Mouse (Mus musculus) WW6 (cell line): ENCODE measurements at regions not wholly inside any gene's neighbourhood (a gene's known extent, or its start where the extent isn't known, plus 50 kb on each side); places are given as distances from the start of the nearest gene placed in this dataset.
A peak's percentile ranks its signal among the peaks of the same experiment; 100 is the strongest.

ENCODE experiments used
- DNase-seq: peaks from one replicate; pipeline ENCODE4 v3.0.0-alpha.2; 2013; ENCODE audit warnings: low read depth, low spot score

GRCm38 (mm10) chr13:59393231-59393938, 191.6 kb downstream of the Agtpbp1 start:
- no peak for DNase-seq

GRCm38 (mm10) chr13:59392828-59393227, 192.2 kb downstream of the Agtpbp1 start:
- DNase-seq: no peak

GRCm38 (mm10) chr13:59387627-59388325, 197.3 kb downstream of the Agtpbp1 start:
- no peak for DNase-seq

- DNase-seq: no peak
Observed at GRCm38 (mm10) chr13:59386935-59387540, 198.0 kb downstream of the Agtpbp1 start.

DNA sequence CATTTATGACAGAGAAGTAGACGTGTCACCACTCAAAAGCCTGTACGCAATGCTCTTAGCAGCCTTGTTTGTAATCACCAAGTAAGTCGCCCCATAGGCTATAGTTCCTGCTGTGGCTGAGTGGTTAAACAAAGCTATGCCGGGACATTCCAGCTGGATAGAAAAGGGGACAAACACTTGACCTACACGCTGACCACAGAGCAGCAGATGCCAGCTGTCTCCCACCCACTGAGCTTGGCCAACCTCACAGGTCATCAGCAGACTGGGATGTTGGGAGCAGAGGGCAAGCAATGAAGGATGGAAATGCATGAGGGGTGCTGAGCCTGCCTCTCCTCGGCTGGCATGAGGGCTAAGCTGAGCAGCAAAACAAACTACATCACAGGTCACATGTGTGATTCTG, 199.2 kb downstream of the Agtpbp1 start:
- no peak for DNase-seq

DNA sequence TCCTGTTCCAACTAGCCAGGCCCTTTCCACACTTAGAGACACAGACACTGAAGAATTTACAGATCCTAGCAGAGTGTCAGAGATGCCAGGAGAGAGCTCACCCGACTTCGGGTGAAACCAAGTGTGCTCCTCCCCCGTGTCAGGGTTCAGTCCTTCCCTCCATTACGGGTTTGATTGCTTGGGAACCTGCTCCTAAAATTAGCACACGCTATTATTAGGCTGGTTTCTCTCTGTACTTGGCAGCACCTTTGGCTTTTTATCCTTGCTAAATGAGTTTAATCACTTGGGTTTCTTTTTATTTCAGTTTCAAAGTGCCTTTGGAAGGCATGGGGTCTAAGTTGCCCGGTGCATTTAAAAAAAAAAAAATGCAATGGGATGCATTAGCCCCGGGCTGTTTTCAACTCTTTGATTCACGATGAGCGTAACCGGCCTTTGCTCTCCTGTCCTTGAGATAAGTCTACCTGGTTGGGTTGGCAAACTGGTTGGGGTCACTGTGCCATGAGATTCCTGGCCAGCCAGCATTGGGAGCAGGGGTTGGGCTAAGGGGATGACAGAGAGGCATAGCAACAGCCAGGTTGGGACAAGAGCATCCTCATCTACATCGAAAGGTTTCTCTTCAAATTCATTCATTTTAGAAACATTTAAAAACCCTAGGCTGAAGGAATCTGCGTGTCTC, 214.7 kb downstream of the Agtpbp1 start:
- no peak for DNase-seq

DNA sequence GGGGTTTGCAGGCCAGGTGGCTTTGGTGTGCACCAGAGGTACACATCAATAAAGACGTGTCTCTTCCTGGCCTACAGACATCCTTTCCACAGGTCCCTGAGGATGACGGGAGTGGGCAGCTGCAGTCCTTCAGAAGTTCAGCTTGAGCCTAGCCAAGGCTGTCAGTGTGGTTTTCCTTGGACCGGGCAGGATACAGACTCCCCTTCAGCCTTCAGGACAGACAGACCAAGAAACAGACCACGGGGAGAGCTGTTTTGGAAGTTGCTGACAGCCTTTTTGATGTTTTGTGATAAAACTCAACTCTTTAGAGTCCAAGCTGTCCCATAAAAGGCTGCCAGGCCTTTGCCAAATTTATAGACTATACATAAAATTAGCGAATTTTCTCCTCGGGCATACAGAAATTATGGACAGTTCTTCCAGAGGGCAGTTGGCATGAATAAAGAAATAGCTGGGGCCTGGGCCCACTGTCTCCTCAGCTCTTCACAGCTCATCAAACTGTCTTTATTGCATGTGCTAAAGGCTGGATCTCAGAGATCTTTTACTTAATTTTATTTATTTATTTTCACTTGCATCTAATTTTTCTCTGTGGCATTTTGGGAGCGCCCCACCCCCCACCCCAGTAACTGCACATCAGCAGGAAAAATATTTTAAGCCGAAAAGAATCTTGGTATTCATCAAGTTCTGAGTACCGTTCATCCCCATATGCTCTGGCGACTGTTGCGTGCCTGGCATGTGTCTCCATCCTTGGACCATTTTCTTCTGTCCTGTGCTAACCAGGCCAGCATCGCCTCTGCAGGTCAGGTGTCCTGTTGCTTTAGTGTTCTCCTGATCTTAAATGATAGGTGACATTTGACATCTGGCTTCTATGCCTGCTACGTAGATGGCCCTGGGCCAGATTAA, 216.2 kb downstream of the Agtpbp1 start:
- DNase-seq: no peak

GRCm38 (mm10) chr13:59365460-59365859, 219.6 kb downstream of the Agtpbp1 start:
- DNase-seq: peak; percentile 66

DNA sequence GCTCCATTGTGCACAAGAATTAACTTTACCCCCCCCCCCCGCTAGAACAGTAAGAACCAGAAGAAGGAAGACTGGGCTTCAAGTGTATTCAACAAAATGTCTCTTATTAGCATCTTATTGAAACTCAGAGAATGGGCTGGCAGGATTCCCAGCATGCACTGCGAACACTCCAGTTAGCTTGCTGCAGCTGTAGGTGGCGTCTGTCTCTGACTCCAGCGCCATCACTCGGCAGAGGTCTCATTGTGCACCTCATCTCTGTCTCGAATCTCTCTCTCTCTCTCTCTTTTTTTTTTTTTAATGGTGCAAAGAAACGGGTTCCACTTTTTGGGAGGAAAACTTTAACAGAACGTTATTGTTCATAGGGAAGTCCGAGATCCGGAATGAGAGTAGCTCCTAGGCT, 221.6 kb downstream of the Agtpbp1 start:
- DNase-seq: no peak

- DNase-seq: no peak
Observed at GRCm38 (mm10) chr13:59361323-59361722, 223.7 kb downstream of the Agtpbp1 start.

DNA sequence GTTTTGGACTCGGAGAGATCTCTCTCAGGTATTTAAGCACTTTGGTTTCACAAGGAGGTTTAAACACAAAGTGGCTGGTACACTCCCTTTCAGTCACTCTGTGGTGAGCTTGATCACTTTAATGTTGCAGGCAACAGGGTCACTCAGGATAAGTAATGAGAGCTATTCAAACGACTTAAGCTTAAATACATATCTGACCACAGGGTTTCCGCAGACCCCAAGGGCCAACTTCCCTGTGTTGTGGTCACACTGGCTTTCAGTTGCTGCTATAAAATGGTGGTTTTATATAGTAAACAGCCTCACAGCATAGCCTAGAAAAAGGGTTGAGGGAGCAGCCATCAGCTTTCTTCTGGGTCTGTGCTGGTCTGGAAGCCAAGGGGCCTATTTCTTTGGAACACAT, 225.0 kb downstream of the Agtpbp1 start:
- no peak for DNase-seq

DNA sequence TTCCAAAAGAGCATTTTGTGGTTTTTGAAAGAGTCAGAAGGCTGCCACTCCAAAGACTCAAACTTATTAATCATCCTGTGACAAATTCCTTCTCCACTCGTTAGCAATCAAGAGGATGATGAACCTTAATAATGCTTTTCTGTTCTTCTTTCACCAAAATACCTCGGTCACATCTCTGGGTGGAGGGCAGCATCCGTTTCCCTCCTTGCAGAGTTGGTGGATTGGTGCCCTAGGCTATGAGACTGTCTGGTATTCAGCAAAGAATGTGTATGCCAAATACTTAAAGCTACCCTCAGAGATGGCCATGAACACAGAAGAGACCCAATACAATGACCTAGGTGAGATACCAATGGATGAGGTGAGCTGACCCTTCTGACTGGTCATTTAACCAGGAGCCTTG, 226.6 kb downstream of the Agtpbp1 start:
- no peak for DNase-seq

DNA sequence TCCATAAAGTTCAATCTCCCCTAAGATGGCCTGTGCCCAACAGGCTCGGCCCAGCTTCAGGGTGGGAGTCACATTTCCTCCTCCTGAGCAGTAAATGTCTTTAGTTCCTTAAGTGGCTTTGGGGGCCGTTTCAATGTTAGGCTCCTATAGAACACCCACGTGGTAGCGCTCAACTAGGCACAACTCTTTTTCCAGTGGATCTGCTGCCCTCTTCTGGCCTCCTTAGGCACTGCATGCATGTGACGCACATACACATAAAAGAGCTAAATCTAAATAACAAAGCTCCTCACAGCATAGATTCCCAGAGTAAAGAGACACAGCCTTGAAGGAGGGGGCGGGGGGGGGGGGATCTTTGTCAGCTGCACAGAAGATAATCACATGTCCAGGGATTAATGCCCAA, 233.6 kb downstream of the Agtpbp1 start:
- peak; percentile 22 for DNase-seq

GRCm38 (mm10) chr13:59350613-59351150, 234.3 kb downstream of the Agtpbp1 start:
- DNase-seq: no peak

GRCm38 (mm10) chr13:59348510-59348909, 236.5 kb downstream of the Agtpbp1 start:
- DNase-seq: no peak

GRCm38 (mm10) chr13:59341871-59342270, 243.2 kb downstream of the Agtpbp1 start:
- DNase-seq: no peak

DNA sequence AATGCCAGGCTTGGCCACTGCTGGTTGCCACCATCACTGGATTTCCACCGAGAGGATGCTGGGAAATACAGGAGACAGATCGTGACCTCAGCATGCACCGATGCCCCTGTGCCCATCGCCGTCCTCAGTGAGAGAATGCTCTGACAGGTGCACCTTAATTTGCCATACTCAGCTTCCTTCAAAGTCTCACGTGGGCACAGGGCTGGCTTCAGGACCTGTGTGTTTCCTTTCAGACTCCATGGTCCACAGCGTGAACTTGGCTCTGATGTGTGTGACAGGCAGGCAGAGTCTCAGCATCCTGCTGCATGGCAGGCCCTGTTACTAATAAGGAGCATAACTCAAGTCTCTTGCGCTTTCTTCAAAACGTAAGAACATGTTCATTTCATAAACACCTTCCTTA, 246.6 kb downstream of the Agtpbp1 start:
- no peak for DNase-seq

DNA sequence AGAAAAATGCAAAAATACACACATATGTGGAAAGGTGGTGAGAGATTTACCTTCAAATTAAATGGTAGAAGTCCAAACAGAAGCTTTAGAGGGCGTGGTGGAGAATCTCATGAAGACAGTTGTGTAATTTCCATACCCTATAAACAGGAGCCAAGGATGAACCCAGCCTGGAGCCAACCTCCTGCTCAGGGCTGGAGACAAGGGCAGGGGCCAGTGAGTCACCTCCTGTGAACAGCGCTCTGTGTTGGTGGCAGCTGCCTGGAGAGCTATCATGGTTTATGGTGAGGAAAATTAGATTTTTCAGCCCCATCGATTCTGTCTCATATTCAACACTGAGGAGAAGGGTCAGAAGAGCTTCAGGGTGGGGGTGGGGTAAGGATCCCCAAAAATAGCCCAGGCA, 261.1 kb downstream of the Agtpbp1 start:
- DNase-seq: no peak

GRCm38 (mm10) chr13:59323441-59323840, 261.6 kb downstream of the Agtpbp1 start:
- no peak for DNase-seq

GRCm38 (mm10) chr13:59320261-59320660, 264.8 kb downstream of the Agtpbp1 start:
- DNase-seq: no peak

DNA sequence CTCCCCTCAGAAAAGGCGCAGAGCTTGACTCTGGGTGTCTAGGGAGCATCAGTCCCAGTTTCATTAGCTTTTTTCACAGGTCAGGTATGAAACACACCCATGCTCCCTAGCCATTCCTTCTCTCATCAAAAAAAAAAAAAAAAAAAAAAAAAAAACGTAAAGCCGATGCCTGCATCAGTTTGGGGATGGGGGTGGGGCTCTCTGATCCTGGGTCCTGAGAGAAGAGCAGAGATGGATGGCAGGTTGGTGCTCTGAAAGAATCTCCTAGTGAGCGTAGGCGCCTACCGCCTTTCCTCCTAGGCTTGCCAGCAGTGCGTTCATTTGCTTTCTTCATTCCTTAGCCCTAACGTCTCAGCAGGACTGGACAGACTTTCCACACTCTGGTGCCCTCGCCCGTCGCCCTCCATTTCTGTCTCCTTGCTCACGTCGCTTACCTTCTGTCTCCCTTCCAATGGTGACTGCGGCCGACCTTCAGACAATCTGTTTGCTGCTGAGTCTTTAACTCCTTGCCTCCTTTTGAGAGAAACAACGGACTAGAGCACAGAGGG, 267.5 kb downstream of the Agtpbp1 start:
- DNase-seq: no peak
